Mouse (Mus musculus): ENCODE data around the gene Slc6a16. TPM values are rescaled to one million over a fixed set of nuclear protein-coding genes. Genes with fewer than 3 reads are reported as not detected.

Gene Slc6a16
- polyA plus RNA-seq, 2 experiments, result 0.03 TPM; not detected in 1

- peak within 1 kb of the TSS; percentile 18; the same call in 1 of the 2 replicates for H3K9ac ChIP-seq (replicated peaks)
- H3K27me3 ChIP-seq (ENCODE audit: control insufficient read depth, insufficient read depth, low read length), result peaks cover 17% of the 10 kb centered on the region
- ATAC-seq (ENCODE audit: insufficient read depth), result peak; percentile 60; the same call in 1 of the 2 replicates
- WGBS (ENCODE audit: insufficient replicate concordance), result 2% methylated on average over 17 of the region's 17 CpGs
- H3K4me1 ChIP-seq (replicated peaks; ENCODE audit: control insufficient read depth in 2 of 2, insufficient read depth in 2 of 2, low read length in 1 of 2), result peaks cover 13 to 19% of the 10 kb centered on the region in 2 experiments
- H3K27ac ChIP-seq, result no peak within 1 kb of the TSS
- no peaks in the 10 kb centered on the region for H3K36me3 ChIP-seq (replicated peaks; ENCODE audit: control insufficient read depth, insufficient read depth, low read depth)
- TF ChIP-seq EP300 (IDR thresholded peaks at IDR 0.05; ENCODE audit: low read depth) (no peak), CTCF (IDR thresholded peaks at IDR 0.05; ENCODE audit: low read depth) (no peak)
- peak within 1 kb of the TSS; percentile 1 to 27; a peak in 2 of 4 replicates for H3K4me3 ChIP-seq (ENCODE audit: insufficient read depth in 1 of 2, low read depth in 2 of 2, low read length in 2 of 2)
- H3K4me2 ChIP-seq (ENCODE audit: low read depth), result peak within 1 kb of the TSS; percentile 68
- no peaks in the 10 kb centered on the region for H3K9me3 ChIP-seq (ENCODE audit: control insufficient read depth, low read length)
- DNase-seq (ENCODE audit: low read depth in 3 of 3, low spot score in 3 of 3), result peak in 2 of 3 experiments; percentile 30 to 48
Measured at GRCm38 (mm10) chr7:45211851-45212251, 29.0 kb upstream of the Slc6a16 start, which contains the start of gene Dkkl1. Gene Dkkl1 (minus strand): TSS chr7:45212147.

GRCm38 (mm10) chr7:45212356-45212755, 28.5 kb upstream of the Slc6a16 start:
- H3K4me2 ChIP-seq (ENCODE audit: low read depth), result peak overlapping the region; percentile 68
- no peaks in the 10 kb centered on the region for H3K9me3 ChIP-seq (ENCODE audit: control insufficient read depth, low read length)
- H3K36me3 ChIP-seq (replicated peaks; ENCODE audit: control insufficient read depth, insufficient read depth, low read depth), result no peaks in the 10 kb centered on the region
- H3K4me1 ChIP-seq (replicated peaks; ENCODE audit: control insufficient read depth in 2 of 2, insufficient read depth in 2 of 2, low read length in 1 of 2), result peaks cover 13 to 19% of the 10 kb centered on the region in 2 experiments
- no peak overlapping the region for H3K4me3 ChIP-seq (ENCODE audit: insufficient read depth in 1 of 2, low read depth in 2 of 2, low read length in 2 of 2)
- no peak overlapping the region for H3K27ac ChIP-seq
- TF ChIP-seq CTCF (IDR thresholded peaks at IDR 0.05; ENCODE audit: low read depth), result no peak
- TF ChIP-seq EP300 (IDR thresholded peaks at IDR 0.05; ENCODE audit: low read depth), result no peak
- WGBS (ENCODE audit: insufficient replicate concordance), result 50% methylated on average over 7 of the region's 7 CpGs
- no peak overlapping the region for H3K9ac ChIP-seq (replicated peaks)
- peaks cover 21% of the 10 kb centered on the region for H3K27me3 ChIP-seq (ENCODE audit: control insufficient read depth, insufficient read depth, low read length)
- no peak for ATAC-seq (ENCODE audit: insufficient read depth)
- no peak for DNase-seq (ENCODE audit: low read depth in 3 of 3, low spot score in 3 of 3)

GRCm38 (mm10) chr7:45213708-45214107, 27.2 kb upstream of the Slc6a16 start:
- WGBS (ENCODE audit: insufficient replicate concordance), result 52% methylated on average over 5 of the region's 5 CpGs
- Histone ChIP-seq H3K27ac (no peak overlapping the region), H3K4me1 (replicated peaks; ENCODE audit: control insufficient read depth in 2 of 2, insufficient read depth in 2 of 2, low read length in 1 of 2) (peaks cover 13 to 19% of the 10 kb centered on the region in 2 experiments), H3K27me3 (ENCODE audit: control insufficient read depth, insufficient read depth, low read length) (peaks cover 21% of the 10 kb centered on the region), H3K4me3 (ENCODE audit: insufficient read depth in 1 of 2, low read depth in 2 of 2, low read length in 2 of 2) (no peak overlapping the region), H3K4me2 (ENCODE audit: low read depth) (no peak overlapping the region), H3K9ac (replicated peaks) (no peak overlapping the region), H3K36me3 (replicated peaks; ENCODE audit: control insufficient read depth, insufficient read depth, low read depth) (no peaks in the 10 kb centered on the region), H3K9me3 (ENCODE audit: control insufficient read depth, low read length) (no peaks in the 10 kb centered on the region)
- ATAC-seq (ENCODE audit: insufficient read depth) (0 out of 2 replicates have a peak, but pooled peaks have one; percentile 6), DNase-seq (ENCODE audit: low read depth in 3 of 3, low spot score in 3 of 3) (no peak)
- TF ChIP-seq CTCF (IDR thresholded peaks at IDR 0.05; ENCODE audit: low read depth) (no peak), EP300 (IDR thresholded peaks at IDR 0.05; ENCODE audit: low read depth) (no peak)

GRCm38 (mm10) chr7:45215673-45216441, 25.0 kb upstream of the Slc6a16 start, which contains the start of gene Tead2:
Gene Tead2 (plus strand): TSS chr7:45215753.
- peaks cover 13 to 19% of the 10 kb centered on the region in 2 experiments for H3K4me1 ChIP-seq (replicated peaks; ENCODE audit: control insufficient read depth in 2 of 2, insufficient read depth in 2 of 2, low read length in 1 of 2)
- no peaks in the 10 kb centered on the region for H3K36me3 ChIP-seq (replicated peaks; ENCODE audit: control insufficient read depth, insufficient read depth, low read depth)
- no peak for TF ChIP-seq CTCF (IDR thresholded peaks at IDR 0.05; ENCODE audit: low read depth)
- no peak for TF ChIP-seq EP300 (IDR thresholded peaks at IDR 0.05; ENCODE audit: low read depth)
- H3K4me3 ChIP-seq (ENCODE audit: insufficient read depth in 1 of 2, low read depth in 2 of 2, low read length in 2 of 2), result peak within 1 kb of the TSS; percentile 42 to 57
- no peak for DNase-seq (ENCODE audit: low read depth in 3 of 3, low spot score in 3 of 3)
- no peak for ATAC-seq (ENCODE audit: insufficient read depth)
- no peak within 1 kb of the TSS for H3K27ac ChIP-seq
- peak within 1 kb of the TSS; percentile 49 for H3K4me2 ChIP-seq (ENCODE audit: low read depth)
- WGBS (ENCODE audit: insufficient replicate concordance), result 4% methylated on average over 55 of the region's 55 CpGs
- H3K9ac ChIP-seq (replicated peaks), result peak within 1 kb of the TSS; percentile 29; the same call in 1 of the 2 replicates
- H3K27me3 ChIP-seq (ENCODE audit: control insufficient read depth, insufficient read depth, low read length), result peaks cover 21% of the 10 kb centered on the region
- H3K9me3 ChIP-seq (ENCODE audit: control insufficient read depth, low read length), result no peaks in the 10 kb centered on the region
